Mouse (Mus musculus) embryonic facial prominence, embryonic 10.5 days (tissue): ENCODE data around the gene Tmem191c. TPM values are rescaled to one million over a fixed set of nuclear protein-coding genes. Genes with fewer than 3 reads are reported as not detected.
"Not testable (repeated sequence)": the region's sequence is repeated elsewhere in the genome, so short reads cannot be mapped to it uniquely, and the experiment has no call there.

Experiments used
- DNase-seq: peaks from one replicate; pipeline ENCODE4 v3.0.0-alpha.2; 2017; ENCODE audit warnings: low spot score
- H3K27ac ChIP-seq: fragments of 300-500 bp; sonication (generic); replicated peaks from 2 replicates; pipeline ENCODE4 v1.5.1; 2016; ENCODE audit warnings: mild to moderate bottlenecking
- H3K27me3 ChIP-seq: fragments of 300-500 bp; sonication (generic); replicated peaks from 2 replicates; pipeline ENCODE4 v1.6.1; 2016; ENCODE audit warnings: low read depth, mild to moderate bottlenecking; ENCODE audit not compliant: poor library complexity, severe bottlenecking
- H3K36me3 ChIP-seq: fragments of 300-500 bp; sonication (generic); replicated peaks from 2 replicates; pipeline ENCODE4 v1.6.1; 2016; ENCODE audit warnings: mild to moderate bottlenecking, moderate library complexity
- H3K4me1 ChIP-seq: fragments of 300-500 bp; sonication (generic); 2 replicates; pipeline ENCODE4 v1.6.1; 2016
- H3K4me3 ChIP-seq: fragments of 300-500 bp; sonication (generic); 2 replicates; pipeline ENCODE4 v1.5.1; 2016; ENCODE audit warnings: mild to moderate bottlenecking, moderate library complexity
- H3K9me3 ChIP-seq: fragments of 300-500 bp; sonication (generic); 2 replicates; pipeline ENCODE4 v1.6.1; 2016; ENCODE audit warnings: mild to moderate bottlenecking
- WGBS: fragments of 180-500 bp; shearing (Covaris S2); methylation state at CpG from one replicate; pipeline ENCODE4 v1.1.7; 2016; 5-methylcytosine and 5-hydroxymethylcytosine counted together
- polyA plus RNA-seq: library from polyadenylated mRNA; unstranded; fragments of >200 nt; fragmentation: Nextera tagmentation; extraction: Ambion mirVana; gene quantifications from 2 replicates; pipeline ENCODE4 v1.2.1, GENCODE M21; 2016

Gene Tmem191c
- 7.1 and 8.9 TPM in 2 replicates for polyA plus RNA-seq

- Histone ChIP-seq H3K36me3 (peaks cover 16% of the 10 kb centered on the region), H3K4me3 (peak within 1 kb of the TSS; percentile 70), H3K4me1 (peaks cover 23% of the 10 kb centered on the region), H3K9me3 (peaks cover 5% of the 10 kb centered on the region; the same call in 1 of the 2 replicates), H3K27ac (peak within 1 kb of the TSS; percentile 72), H3K27me3 (peaks cover 38% of the 10 kb centered on the region)
- DNase-seq = no peak
- 57% methylated on average over 7 of the region's 7 CpGs for WGBS
Observed at GRCm38 (mm10) chr16:17275721-17276120, at the start of gene Tmem191c. TSS of gene Tmem191c (plus strand) at chr16:17276077.

- Histone ChIP-seq H3K9me3 (peaks cover 10% of the 10 kb centered on the region; the same call in 1 of the 2 replicates), H3K4me1 (no peaks in the 10 kb centered on the region), H3K36me3 (no peaks in the 10 kb centered on the region), H3K27me3 (no peaks in the 10 kb centered on the region), H3K27ac (no peak overlapping the region), H3K4me3 (no peak overlapping the region)
- no peak for DNase-seq
Observed at GRCm38 (mm10) chr16:17226496-17226895, 49.4 kb upstream of the Tmem191c start.

- DNase-seq, H3K27me3 ChIP-seq, H3K27ac ChIP-seq, H3K36me3 ChIP-seq, H3K4me3 ChIP-seq: not testable (repeated sequence)
- WGBS = 88% methylated on average over 2 of the region's 2 CpGs
- peaks cover 31% of the 10 kb centered on the region for H3K4me1 ChIP-seq
- peaks cover 10% of the 10 kb centered on the region; the same call in 1 of the 2 replicates for H3K9me3 ChIP-seq
Observed at GRCm38 (mm10) chr16:17231523-17231922, 44.4 kb upstream of the Tmem191c start.

GRCm38 (mm10) chr16:17232794-17233701, 42.8 kb upstream of the Tmem191c start, which contains the start of gene Hic2:
TSS of gene Hic2 (plus strand) at chr16:17233572.
- H3K27ac ChIP-seq = peak within 1 kb of the TSS; percentile 98
- H3K4me1 ChIP-seq = peaks cover 36% of the 10 kb centered on the region
- WGBS = under 1% methylated on average over 59 of the region's 59 CpGs
- H3K27me3 ChIP-seq = 0 out of 2 replicates have a peak, but pooled peaks cover 5% of the 10 kb centered on the region
- peaks cover 10% of the 10 kb centered on the region; the same call in 1 of the 2 replicates for H3K9me3 ChIP-seq
- H3K4me3 ChIP-seq = peak within 1 kb of the TSS; percentile 66
- no peaks in the 10 kb centered on the region for H3K36me3 ChIP-seq
- peak; percentile 99 for DNase-seq

GRCm38 (mm10) chr16:17233702-17234498, 42.0 kb upstream of the Tmem191c start:
- peak; percentile 80 for DNase-seq
- Histone ChIP-seq H3K9me3 (peaks cover 10% of the 10 kb centered on the region; the same call in 1 of the 2 replicates), H3K36me3 (no peaks in the 10 kb centered on the region), H3K27ac (peak overlapping the region; percentile 98), H3K27me3 (0 out of 2 replicates have a peak, but pooled peaks cover 5% of the 10 kb centered on the region), H3K4me1 (peaks cover 45% of the 10 kb centered on the region), H3K4me3 (peak overlapping the region; percentile 66)
- WGBS = under 1% methylated on average over 62 of the region's 62 CpGs

- Histone ChIP-seq H3K4me1 (peaks cover 48% of the 10 kb centered on the region), H3K36me3 (no peaks in the 10 kb centered on the region), H3K27ac (peak overlapping the region; percentile 98), H3K9me3 (peaks cover 7% of the 10 kb centered on the region; the same call in 1 of the 2 replicates), H3K4me3 (peak overlapping the region; percentile 66), H3K27me3 (0 out of 2 replicates have a peak, but pooled peaks cover 5% of the 10 kb centered on the region)
- WGBS = 2% methylated on average over 12 of the region's 12 CpGs
- peak; percentile 70 for DNase-seq
Observed at GRCm38 (mm10) chr16:17234499-17234895, 41.4 kb upstream of the Tmem191c start.

GRCm38 (mm10) chr16:17234916-17235665, 40.8 kb upstream of the Tmem191c start:
- Histone ChIP-seq H3K27me3 (0 out of 2 replicates have a peak, but pooled peaks cover 5% of the 10 kb centered on the region), H3K4me1 (peaks cover 49% of the 10 kb centered on the region), H3K27ac (no peak overlapping the region; the same call in 1 of the 2 replicates), H3K36me3 (no peaks in the 10 kb centered on the region), H3K9me3 (peaks cover under 1% of the 10 kb centered on the region; the same call in 1 of the 2 replicates), H3K4me3 (peak overlapping the region; percentile 66)
- DNase-seq = no peak
- 59% methylated on average over 9 of the region's 9 CpGs for WGBS

- Histone ChIP-seq H3K4me1 (peaks cover 50% of the 10 kb centered on the region), H3K27ac (no peak overlapping the region), H3K36me3 (no peaks in the 10 kb centered on the region), H3K9me3 (no peaks in the 10 kb centered on the region), H3K27me3 (no peaks in the 10 kb centered on the region), H3K4me3 (no peak overlapping the region)
- 91% methylated on average over 3 of the region's 3 CpGs for WGBS
- DNase-seq = no peak
Observed at GRCm38 (mm10) chr16:17237634-17238033, 38.2 kb upstream of the Tmem191c start.

- Histone ChIP-seq H3K27me3 (no peaks in the 10 kb centered on the region), H3K36me3 (no peaks in the 10 kb centered on the region; the same call in 1 of the 2 replicates), H3K27ac (no peak overlapping the region), H3K4me3 (no peak overlapping the region), H3K9me3 (no peaks in the 10 kb centered on the region), H3K4me1 (peaks cover 50% of the 10 kb centered on the region)
- WGBS = 86% methylated on average over 2 of the region's 2 CpGs
- no peak for DNase-seq
Observed at GRCm38 (mm10) chr16:17239409-17239808, 36.5 kb upstream of the Tmem191c start.

GRCm38 (mm10) chr16:17243731-17244130, 32.1 kb upstream of the Tmem191c start:
- Histone ChIP-seq H3K9me3 (no peaks in the 10 kb centered on the region), H3K27me3 (no peaks in the 10 kb centered on the region), H3K4me1 (peaks cover 18% of the 10 kb centered on the region), H3K4me3 (no peak overlapping the region), H3K27ac (no peak overlapping the region), H3K36me3 (no peaks in the 10 kb centered on the region; the same call in 1 of the 2 replicates)
- DNase-seq = no peak
- WGBS = 83% methylated on average over 1 of the region's 1 CpGs

- WGBS = 85% methylated on average over 1 of the region's 1 CpGs
- DNase-seq = no peak
- H3K27ac ChIP-seq = no peak overlapping the region
- no peaks in the 10 kb centered on the region for H3K9me3 ChIP-seq
- no peak overlapping the region for H3K4me3 ChIP-seq
- H3K4me1 ChIP-seq = peaks cover 23% of the 10 kb centered on the region
- H3K36me3 ChIP-seq = no peaks in the 10 kb centered on the region; the same call in 1 of the 2 replicates
- no peaks in the 10 kb centered on the region for H3K27me3 ChIP-seq
Observed at GRCm38 (mm10) chr16:17244996-17245395, 30.9 kb upstream of the Tmem191c start.
